Mouse (Mus musculus) cerebellum, adult 11-12 months (tissue): ENCODE results near the gene Cdan1.

Source experiments
- DNase-seq: peaks from one replicate; pipeline ENCODE4 v3.0.0; 2022

The Cdan1 gene

GRCm38 (mm10) chr2:120849449-120850423, at the start of gene Cdan1:
Gene Cdan1 (minus strand): TSS chr2:120850128.
- DNase-seq, result no peak

- no peak for DNase-seq
Observed at GRCm38 (mm10) chr2:120896361-120896760, 46.4 kb upstream of the Cdan1 start.

GRCm38 (mm10) chr2:120887601-120888000, 37.7 kb upstream of the Cdan1 start:
- no peak for DNase-seq

GRCm38 (mm10) chr2:120873192-120873591, 23.3 kb upstream of the Cdan1 start:
- DNase-seq, result no peak

- no peak for DNase-seq
Observed at GRCm38 (mm10) chr2:120871447-120872336, 21.8 kb upstream of the Cdan1 start.

GRCm38 (mm10) chr2:120867336-120867735, 17.4 kb upstream of the Cdan1 start:
- no peak for DNase-seq

GRCm38 (mm10) chr2:120866561-120866960, 16.6 kb upstream of the Cdan1 start:
- DNase-seq, result no peak

- no peak for DNase-seq
Observed at GRCm38 (mm10) chr2:120863389-120863788, 13.5 kb upstream of the Cdan1 start.

GRCm38 (mm10) chr2:120860699-120861098, 10.8 kb upstream of the Cdan1 start:
- DNase-seq, result no peak

GRCm38 (mm10) chr2:120858131-120858530, 8.2 kb upstream of the Cdan1 start:
- DNase-seq, result no peak

- DNase-seq, result no peak
Observed at GRCm38 (mm10) chr2:120853151-120853550, 3.2 kb upstream of the Cdan1 start.

- DNase-seq, result no peak
Observed at GRCm38 (mm10) chr2:120852626-120853025, 2.7 kb upstream of the Cdan1 start.

- DNase-seq, result peak; percentile 98
Observed at GRCm38 (mm10) chr2:120850424-120851082, 625 bp upstream of the Cdan1 start, which contains the start of gene Ttbk2. Gene Ttbk2 (minus strand): TSS chr2:120850604.

- no peak for DNase-seq
Observed at GRCm38 (mm10) chr2:120845280-120845679, 4.6 kb downstream of the Cdan1 start.

GRCm38 (mm10) chr2:120843990-120844389, 5.9 kb downstream of the Cdan1 start:
- no peak for DNase-seq

- no peak for DNase-seq
Observed at GRCm38 (mm10) chr2:120841211-120841610, 8.7 kb downstream of the Cdan1 start.

GRCm38 (mm10) chr2:120835167-120835566, 14.8 kb downstream of the Cdan1 start:
- DNase-seq, result no peak

- DNase-seq, result no peak
Observed at GRCm38 (mm10) chr2:120826936-120827638, 22.8 kb downstream of the Cdan1 start.

GRCm38 (mm10) chr2:120770265-120770935, 79.5 kb downstream of the Cdan1 start:
- DNase-seq, result no peak

- no peak for DNase-seq
Observed at GRCm38 (mm10) chr2:120761922-120762321, 88.0 kb downstream of the Cdan1 start.

GRCm38 (mm10) chr2:120748041-120748440, 101.9 kb downstream of the Cdan1 start:
- DNase-seq, result no peak

GRCm38 (mm10) chr2:120745496-120745895, 104.4 kb downstream of the Cdan1 start:
- peak; percentile 35 for DNase-seq
